Mouse (Mus musculus): Measurements from ENCODE around the gene Shisal1. TPM values are rescaled to one million over a fixed set of nuclear protein-coding genes. Genes with fewer than 3 reads are reported as not detected.
A peak's percentile ranks its signal among the peaks of the same experiment; 100 is the strongest.

Gene Shisal1
- 0.44 and 0.51 TPM in 2 replicates for polyA plus RNA-seq (2016; fragmentation: Nextera tagmentation; extraction: Ambion mirVana)

GRCm38 (mm10) chr15:84446997-84447396 lies at the start of gene Shisal1:
Gene Shisal1, minus strand, starts transcription at chr15:84447097.
- Histone ChIP-seq H3K27me3 (replicated peaks) (peaks cover 74% of the 10 kb centered on the region), H3K4me3 (peak within 1 kb of the TSS; percentile 68), H3K4me1 (replicated peaks) (peaks cover 19% of the 10 kb centered on the region), H3K9ac (peak within 1 kb of the TSS; percentile 71), H3K4me2 (peak within 1 kb of the TSS; percentile 99), H3K9me3 (replicated peaks) (no peaks in the 10 kb centered on the region), H3K36me3 (no peaks in the 10 kb centered on the region), H3K27ac (ENCODE audit: poor library complexity, severe bottlenecking) (no peak within 1 kb of the TSS)
- ATAC-seq (ENCODE audit: insufficient number of reproducible peaks, low FRiP score) = no peak
- WGBS = 12% methylated on average over 9 of the region's 9 CpGs

GRCm38 (mm10) chr15:84490486-84490885 lies 43.6 kb upstream of the Shisal1 start:
- Histone ChIP-seq H3K27me3 (replicated peaks) (peaks cover 36% of the 10 kb centered on the region), H3K9me3 (replicated peaks) (peaks cover 6% of the 10 kb centered on the region), H3K36me3 (no peaks in the 10 kb centered on the region), H3K27ac (ENCODE audit: poor library complexity, severe bottlenecking) (no peak overlapping the region), H3K9ac (no peak overlapping the region), H3K4me1 (replicated peaks) (no peaks in the 10 kb centered on the region), H3K4me3 (no peak overlapping the region), H3K4me2 (no peak overlapping the region)
- WGBS = 62% methylated on average over 7 of the region's 7 CpGs
- ATAC-seq (ENCODE audit: insufficient number of reproducible peaks, low FRiP score) = no peak

GRCm38 (mm10) chr15:84484255-84484654 lies 37.4 kb upstream of the Shisal1 start:
- Histone ChIP-seq H3K27ac (ENCODE audit: poor library complexity, severe bottlenecking) (no peak overlapping the region), H3K4me1 (replicated peaks) (no peaks in the 10 kb centered on the region), H3K27me3 (replicated peaks) (peaks cover 56% of the 10 kb centered on the region), H3K4me2 (no peak overlapping the region), H3K36me3 (no peaks in the 10 kb centered on the region), H3K9me3 (replicated peaks) (peaks cover 6% of the 10 kb centered on the region), H3K4me3 (no peak overlapping the region), H3K9ac (no peak overlapping the region)
- 70% methylated on average over 4 of the region's 4 CpGs for WGBS
- no peak for ATAC-seq (ENCODE audit: insufficient number of reproducible peaks, low FRiP score)

GRCm38 (mm10) chr15:84483622-84484021 lies 36.7 kb upstream of the Shisal1 start:
- Histone ChIP-seq H3K27ac (ENCODE audit: poor library complexity, severe bottlenecking) (no peak overlapping the region), H3K9me3 (replicated peaks) (peaks cover 2% of the 10 kb centered on the region), H3K4me2 (no peak overlapping the region), H3K27me3 (replicated peaks) (peaks cover 51% of the 10 kb centered on the region), H3K4me1 (replicated peaks) (no peaks in the 10 kb centered on the region), H3K4me3 (no peak overlapping the region), H3K9ac (no peak overlapping the region), H3K36me3 (no peaks in the 10 kb centered on the region)
- 60% methylated on average over 5 of the region's 5 CpGs for WGBS
- no peak for ATAC-seq (ENCODE audit: insufficient number of reproducible peaks, low FRiP score)

GRCm38 (mm10) chr15:84481259-84481877 lies 34.5 kb upstream of the Shisal1 start:
- Histone ChIP-seq H3K9ac (no peak overlapping the region), H3K4me3 (no peak overlapping the region), H3K4me2 (no peak overlapping the region), H3K4me1 (replicated peaks) (no peaks in the 10 kb centered on the region), H3K9me3 (replicated peaks) (no peaks in the 10 kb centered on the region; the same call in 1 of the 2 replicates), H3K36me3 (no peaks in the 10 kb centered on the region), H3K27ac (ENCODE audit: poor library complexity, severe bottlenecking) (no peak overlapping the region), H3K27me3 (replicated peaks) (peaks cover 45% of the 10 kb centered on the region)
- ATAC-seq (ENCODE audit: insufficient number of reproducible peaks, low FRiP score) = no peak
- 65% methylated on average over 13 of the region's 13 CpGs for WGBS

- ATAC-seq (ENCODE audit: insufficient number of reproducible peaks, low FRiP score) = no peak
- H3K4me3 ChIP-seq = no peak overlapping the region
- H3K4me1 ChIP-seq (replicated peaks) = peaks cover 10% of the 10 kb centered on the region
- H3K36me3 ChIP-seq = no peaks in the 10 kb centered on the region
- H3K27me3 ChIP-seq (replicated peaks) = peaks cover 48% of the 10 kb centered on the region
- no peaks in the 10 kb centered on the region for H3K9me3 ChIP-seq (replicated peaks)
- no peak overlapping the region for H3K9ac ChIP-seq
- H3K4me2 ChIP-seq = no peak overlapping the region
- 13% methylated on average over 8 of the region's 8 CpGs for WGBS
- H3K27ac ChIP-seq (ENCODE audit: poor library complexity, severe bottlenecking) = no peak overlapping the region
Measured at GRCm38 (mm10) chr15:84469391-84469790, 22.5 kb upstream of the Shisal1 start.

GRCm38 (mm10) chr15:84467761-84468160 lies 20.9 kb upstream of the Shisal1 start:
- Histone ChIP-seq H3K27ac (ENCODE audit: poor library complexity, severe bottlenecking) (no peak overlapping the region), H3K4me3 (no peak overlapping the region), H3K9me3 (replicated peaks) (no peaks in the 10 kb centered on the region), H3K4me2 (no peak overlapping the region), H3K27me3 (replicated peaks) (peaks cover 42% of the 10 kb centered on the region), H3K4me1 (replicated peaks) (peaks cover 10% of the 10 kb centered on the region), H3K9ac (no peak overlapping the region), H3K36me3 (no peaks in the 10 kb centered on the region)
- WGBS = 30% methylated on average over 5 of the region's 5 CpGs
- ATAC-seq (ENCODE audit: insufficient number of reproducible peaks, low FRiP score) = no peak

- WGBS = 50% methylated on average over 13 of the region's 13 CpGs
- no peak overlapping the region for H3K4me2 ChIP-seq
Measured at GRCm38 (mm10) chr15:84466458-84467267, 19.8 kb upstream of the Shisal1 start.

GRCm38 (mm10) chr15:84461429-84461828 lies 14.5 kb upstream of the Shisal1 start:
- Histone ChIP-seq H3K4me3 (no peak overlapping the region), H3K36me3 (no peaks in the 10 kb centered on the region), H3K4me2 (no peak overlapping the region), H3K27ac (ENCODE audit: poor library complexity, severe bottlenecking) (no peak overlapping the region), H3K9me3 (replicated peaks) (no peaks in the 10 kb centered on the region), H3K27me3 (replicated peaks) (peaks cover 13% of the 10 kb centered on the region; the same call in 1 of the 2 replicates), H3K9ac (no peak overlapping the region), H3K4me1 (replicated peaks) (0 out of 2 replicates have a peak, but pooled peaks cover 2% of the 10 kb centered on the region)
- 60% methylated on average over 2 of the region's 2 CpGs for WGBS
- no peak for ATAC-seq (ENCODE audit: insufficient number of reproducible peaks, low FRiP score)

More at GRCm38 (mm10) chr15:84466458-84467267, 19.8 kb upstream of the Shisal1 start:
- peaks cover 42% of the 10 kb centered on the region for H3K27me3 ChIP-seq (replicated peaks)
- peaks cover 10% of the 10 kb centered on the region for H3K4me1 ChIP-seq (replicated peaks)
- H3K4me3 ChIP-seq = no peak overlapping the region
- no peaks in the 10 kb centered on the region for H3K9me3 ChIP-seq (replicated peaks)
- H3K36me3 ChIP-seq = no peaks in the 10 kb centered on the region
- no peak for ATAC-seq (ENCODE audit: insufficient number of reproducible peaks, low FRiP score)
- H3K9ac ChIP-seq = no peak overlapping the region
- no peak overlapping the region for H3K27ac ChIP-seq (ENCODE audit: poor library complexity, severe bottlenecking)

GRCm38 (mm10) chr15:84458983-84459382 lies 12.1 kb upstream of the Shisal1 start:
- H3K27me3 ChIP-seq (replicated peaks) = 0 out of 2 replicates have a peak, but pooled peaks cover 3% of the 10 kb centered on the region
- H3K4me3 ChIP-seq = no peak overlapping the region
- no peaks in the 10 kb centered on the region for H3K9me3 ChIP-seq (replicated peaks)
- H3K4me2 ChIP-seq = no peak overlapping the region
- no peak overlapping the region for H3K9ac ChIP-seq
- ATAC-seq (ENCODE audit: insufficient number of reproducible peaks, low FRiP score) = no peak
- no peaks in the 10 kb centered on the region for H3K36me3 ChIP-seq
- H3K4me1 ChIP-seq (replicated peaks) = 0 out of 2 replicates have a peak, but pooled peaks cover 3% of the 10 kb centered on the region
- H3K27ac ChIP-seq (ENCODE audit: poor library complexity, severe bottlenecking) = no peak overlapping the region
- WGBS = 80% methylated on average over 6 of the region's 6 CpGs

GRCm38 (mm10) chr15:84455286-84455685 lies 8.4 kb upstream of the Shisal1 start:
- peaks cover 13% of the 10 kb centered on the region for H3K4me1 ChIP-seq (replicated peaks)
- H3K4me3 ChIP-seq = no peak overlapping the region
- 84% methylated on average over 6 of the region's 6 CpGs for WGBS
- H3K9ac ChIP-seq = no peak overlapping the region
- 0 out of 2 replicates have a peak, but pooled peaks cover 15% of the 10 kb centered on the region for H3K27me3 ChIP-seq (replicated peaks)
- no peaks in the 10 kb centered on the region for H3K36me3 ChIP-seq
- no peak overlapping the region for H3K4me2 ChIP-seq
- no peak overlapping the region for H3K27ac ChIP-seq (ENCODE audit: poor library complexity, severe bottlenecking)
- ATAC-seq (ENCODE audit: insufficient number of reproducible peaks, low FRiP score) = no peak
- no peaks in the 10 kb centered on the region for H3K9me3 ChIP-seq (replicated peaks)

Data from heart, embryonic 12.5 days (tissue).